Mouse (Mus musculus): ENCODE measurements around the gene Akain1.

- TF ChIP-seq POLR2A (IDR thresholded peaks at IDR 0.05; ENCODE audit: borderline replicate concordance, extremely low read depth, insufficient read depth, insufficient read length, poor library complexity, severe bottlenecking): no peak
- TF ChIP-seq CTCF (IDR thresholded peaks at IDR 0.05; ENCODE audit: borderline replicate concordance, extremely low read depth, insufficient read depth, insufficient read length): no peak
Observed at GRCm38 (mm10) chr17:69498913-69499312, 59.8 kb downstream of the Akain1 start.
